Mouse (Mus musculus) limb, embryonic 14.5 days (tissue): ENCODE measurements at regions not wholly inside any gene's neighbourhood (a gene's known extent, or its start where the extent isn't known, plus 50 kb on each side); places are given as distances from the start of the nearest gene placed in this dataset.

Experiments
- ATAC-seq: fragments of 200-750 bp; cut with Nextera tagmentation; 2 replicates; pipeline ENCODE4 v1.8.0; 2017; ENCODE audit warnings: low read depth, moderate number of reproducible peaks, moderate TSS enrichment; ENCODE audit not compliant: low FRiP score
- DNase-seq: peaks from one replicate; pipeline ENCODE4 v3.0.0-alpha.2; 2015; ENCODE audit warnings: low spot score
- H3K27ac ChIP-seq: fragments of 300-500 bp; sonication (generic); replicated peaks from 2 replicates; pipeline ENCODE4 v1.5.1; 2014; ENCODE audit warnings: low read depth, mild to moderate bottlenecking, low read length, moderate library complexity, mixed read lengths
- H3K27me3 ChIP-seq: fragments of 300-500 bp; sonication (generic); 2 replicates; pipeline ENCODE4 v1.6.1; 2014; ENCODE audit warnings: low read length, mixed read lengths; ENCODE audit not compliant: control insufficient read depth, insufficient read depth
- H3K36me3 ChIP-seq: fragments of 300-500 bp; sonication (generic); 2 replicates; pipeline ENCODE4 v1.6.1; 2014; ENCODE audit warnings: mild to moderate bottlenecking, low read length, moderate library complexity, mixed read lengths; ENCODE audit not compliant: control insufficient read depth, insufficient read depth
- H3K4me1 ChIP-seq: fragments of 300-500 bp; sonication (generic); 2 replicates; pipeline ENCODE4 v1.6.1; 2014; ENCODE audit warnings: antibody characterized with exemption, low read length, mixed read lengths; ENCODE audit not compliant: control insufficient read depth, insufficient read depth
- H3K4me2 ChIP-seq: fragments of 300-500 bp; sonication (generic); replicated peaks from 2 replicates; pipeline ENCODE4 v1.6.1; 2014; ENCODE audit warnings: low read depth, mild to moderate bottlenecking, low read length, moderate library complexity; ENCODE audit not compliant: severe bottlenecking
- H3K4me3 ChIP-seq: fragments of 300-500 bp; sonication (generic); replicated peaks from 2 replicates; pipeline ENCODE4 v1.5.1; 2014; ENCODE audit warnings: low read length
- H3K9ac ChIP-seq: fragments of 300-500 bp; sonication (generic); 2 replicates; pipeline ENCODE4 v1.6.1; 2014; ENCODE audit warnings: mild to moderate bottlenecking, low read depth, low read length, moderate library complexity; ENCODE audit not compliant: severe bottlenecking
- H3K9me3 ChIP-seq: fragments of 300-500 bp; sonication (generic); 2 replicates; pipeline ENCODE4 v1.6.1; 2016; ENCODE audit warnings: low read length; ENCODE audit not compliant: control insufficient read depth
- POLR2A ChIP-seq: fragments of 200-500 bp; IDR thresholded peaks from 2 replicates; pipeline ENCODE4 v1.8.0; 2012; ENCODE audit warnings: inconsistent platforms, mild to moderate bottlenecking, moderate library complexity, borderline replicate concordance; ENCODE audit not compliant: insufficient read depth, insufficient read length; ENCODE audit errors: extremely low read depth
- WGBS: fragments of 180-500 bp; shearing (Covaris S2); extraction: QIAGEN DNeasy Blood & Tissue Kit; methylation state at CpG from one replicate; pipeline ENCODE4 v1.1.7; 2014; 5-methylcytosine and 5-hydroxymethylcytosine counted together

GRCm38 (mm10) chr14:76837583-76838220 is 198.9 kb upstream of the Ccdc122 start:
- H3K27ac ChIP-seq, result no peak overlapping the region
- H3K9me3 ChIP-seq, result no peaks in the 10 kb centered on the region
- H3K27me3 ChIP-seq, result no peaks in the 10 kb centered on the region
- H3K36me3 ChIP-seq, result no peaks in the 10 kb centered on the region
- whole genome bisulfite sequencing, result 94% methylated on average over 5 of the region's 5 CpGs
- TF ChIP-seq POLR2A, result no peak
- H3K4me2 ChIP-seq, result no peak overlapping the region
- ATAC-seq, result no peak
- H3K4me1 ChIP-seq, result peaks cover 10% of the 10 kb centered on the region; the same call in 1 of the 2 replicates
- no peak for DNase-seq
- no peak overlapping the region for H3K9ac ChIP-seq
- no peak overlapping the region for H3K4me3 ChIP-seq

GRCm38 (mm10) chr14:76836926-76837516 is 199.6 kb upstream of the Ccdc122 start:
- H3K4me2 ChIP-seq, result no peak overlapping the region
- no peak overlapping the region for H3K4me3 ChIP-seq
- H3K4me1 ChIP-seq, result peaks cover 10% of the 10 kb centered on the region; the same call in 1 of the 2 replicates
- TF ChIP-seq POLR2A, result no peak
- H3K9ac ChIP-seq, result no peak overlapping the region
- 34% methylated on average over 10 of the region's 10 CpGs for WGBS
- DNase-seq (no peak), ATAC-seq (no peak)
- no peaks in the 10 kb centered on the region for H3K36me3 ChIP-seq
- no peaks in the 10 kb centered on the region for H3K9me3 ChIP-seq
- no peaks in the 10 kb centered on the region for H3K27me3 ChIP-seq
- H3K27ac ChIP-seq, result peak overlapping the region; percentile 9; the same call in 1 of the 2 replicates

GRCm38 (mm10) chr14:76836271-76836670 is 200.3 kb upstream of the Ccdc122 start:
- Histone ChIP-seq H3K9ac (no peak overlapping the region), H3K4me3 (no peak overlapping the region), H3K36me3 (no peaks in the 10 kb centered on the region), H3K4me1 (peaks cover 10% of the 10 kb centered on the region; the same call in 1 of the 2 replicates), H3K27ac (no peak overlapping the region), H3K27me3 (no peaks in the 10 kb centered on the region), H3K4me2 (no peak overlapping the region), H3K9me3 (no peaks in the 10 kb centered on the region)
- 95% methylated on average over 2 of the region's 2 CpGs for WGBS
- no peak for TF ChIP-seq POLR2A
- no peak for DNase-seq
- no peak for ATAC-seq

GRCm38 (mm10) chr14:76834084-76834483 is 202.5 kb upstream of the Ccdc122 start:
- Histone ChIP-seq H3K9me3 (no peaks in the 10 kb centered on the region), H3K27me3 (no peaks in the 10 kb centered on the region), H3K36me3 (no peaks in the 10 kb centered on the region), H3K27ac (no peak overlapping the region), H3K4me3 (no peak overlapping the region), H3K4me1 (peaks cover 10% of the 10 kb centered on the region; the same call in 1 of the 2 replicates), H3K4me2 (no peak overlapping the region), H3K9ac (no peak overlapping the region)
- DNase-seq (no peak), ATAC-seq (no peak)
- TF ChIP-seq POLR2A, result no peak
- 69% methylated on average over 6 of the region's 6 CpGs for WGBS

- WGBS, result 65% methylated on average over 1 of the region's 1 CpGs
- no peak overlapping the region for H3K9ac ChIP-seq
- no peaks in the 10 kb centered on the region for H3K9me3 ChIP-seq
- H3K27ac ChIP-seq, result no peak overlapping the region
- no peak for TF ChIP-seq POLR2A
- H3K4me1 ChIP-seq, result no peaks in the 10 kb centered on the region
- DNase-seq, result no peak
- H3K27me3 ChIP-seq, result no peaks in the 10 kb centered on the region
- no peak for ATAC-seq
- H3K4me2 ChIP-seq, result no peak overlapping the region
- H3K36me3 ChIP-seq, result no peaks in the 10 kb centered on the region
- H3K4me3 ChIP-seq, result no peak overlapping the region
Measured at GRCm38 (mm10) chr14:76829161-76829510, 207.4 kb upstream of the Ccdc122 start.
